Mouse (Mus musculus) urinary bladder, postnatal 25 days (tissue): Measurements from ENCODE around the gene Ccdc28b.
A peak's percentile ranks its signal among the peaks of the same experiment; 100 is the strongest.

Experiments
- DNase-seq: peaks from one replicate; pipeline ENCODE4 v3.0.0; 2022; ENCODE audit warnings: low spot score

Gene Ccdc28b

GRCm38 (mm10) chr4:129584884-129585608, 38.7 kb downstream of the Ccdc28b start:
- DNase-seq, result peak; percentile 83

- no peak for DNase-seq
These were observed 39.4 kb downstream of the Ccdc28b start for GRCm38 (mm10) chr4:129584370-129584769.

DNA sequence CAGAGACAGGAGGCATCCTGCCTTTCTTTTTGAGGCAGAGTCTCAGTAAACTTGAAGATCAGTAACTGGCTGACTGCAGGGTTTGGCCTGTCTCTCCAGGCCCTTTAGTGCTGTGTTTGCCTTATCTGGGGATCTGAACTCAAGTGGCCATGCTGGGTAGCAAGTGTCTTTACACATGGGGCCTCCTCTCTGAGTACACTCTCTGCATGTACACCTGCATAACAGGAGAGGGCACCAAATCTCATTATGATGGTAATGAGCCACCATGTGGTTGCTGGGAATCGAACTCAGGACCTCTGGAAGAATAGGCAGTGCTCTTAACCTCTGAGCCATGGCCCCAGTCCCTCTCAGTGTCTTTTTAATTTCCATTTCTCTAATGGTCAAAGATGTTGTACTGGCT, 41.5 kb downstream of the Ccdc28b start:
- DNase-seq, result no peak

DNA sequence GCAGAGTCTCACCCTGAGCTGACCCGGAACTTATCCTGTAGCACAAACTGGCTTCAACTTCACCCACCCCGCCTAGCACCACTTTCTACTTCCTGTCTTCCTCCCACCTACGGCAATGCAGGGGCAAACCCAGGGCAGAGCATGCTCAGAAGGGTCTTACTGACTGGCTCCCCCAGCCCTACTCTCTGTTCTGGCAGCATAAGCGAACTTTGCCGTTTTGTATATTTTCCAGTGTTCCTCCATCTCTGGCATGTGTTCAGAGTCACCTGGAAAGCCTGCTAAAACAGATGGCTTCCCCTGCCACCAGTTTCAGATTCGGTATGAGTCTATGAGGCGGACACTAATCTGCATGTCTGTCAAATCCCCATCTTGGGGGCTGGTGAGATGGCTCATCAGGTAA, 43.4 kb downstream of the Ccdc28b start:
- no peak for DNase-seq

DNA sequence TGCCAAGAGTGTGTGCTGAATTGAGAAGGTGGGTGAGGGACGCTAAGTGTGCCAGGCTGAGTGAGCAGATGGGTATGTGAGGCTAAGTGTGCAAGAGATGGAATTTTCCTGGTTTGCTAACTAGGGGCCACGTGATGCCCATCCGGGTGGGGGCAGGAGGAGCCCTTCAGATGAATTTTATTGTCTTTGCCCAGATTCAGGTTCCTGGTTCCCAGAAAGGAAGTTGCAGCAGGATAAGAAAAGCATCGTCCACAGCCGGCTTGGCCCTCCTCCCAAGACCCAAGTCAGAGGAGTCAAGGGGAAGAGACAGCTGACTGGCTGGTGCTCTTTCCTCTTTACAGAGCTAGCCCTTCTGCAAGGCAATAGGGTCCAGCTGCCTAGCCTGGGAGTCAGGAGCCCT, 45.3 kb downstream of the Ccdc28b start, which contains the start of gene Fam167b:
Gene Fam167b, minus strand, starts transcription at position 84 of the 400 bp plus-strand sequence.
- DNase-seq, result no peak

DNA sequence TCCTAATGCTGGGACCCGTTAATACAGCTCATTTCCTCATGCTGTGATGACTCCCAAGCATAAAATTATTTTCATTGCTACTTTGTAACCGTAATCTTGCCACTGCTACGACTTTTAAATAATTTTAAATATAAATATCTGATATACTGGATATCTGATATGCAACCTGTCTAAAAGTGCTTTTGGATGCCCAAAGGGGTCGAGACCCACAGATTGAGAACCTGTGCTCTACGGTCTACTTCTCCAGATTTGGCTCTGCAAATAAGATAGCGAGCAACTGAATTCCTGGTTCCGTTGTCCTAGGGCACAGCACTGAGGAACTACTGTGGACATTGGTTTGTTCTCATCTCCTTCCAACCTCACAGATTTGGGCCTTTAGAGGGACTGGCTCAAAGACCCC, 46.1 kb downstream of the Ccdc28b start:
- no peak for DNase-seq

DNA sequence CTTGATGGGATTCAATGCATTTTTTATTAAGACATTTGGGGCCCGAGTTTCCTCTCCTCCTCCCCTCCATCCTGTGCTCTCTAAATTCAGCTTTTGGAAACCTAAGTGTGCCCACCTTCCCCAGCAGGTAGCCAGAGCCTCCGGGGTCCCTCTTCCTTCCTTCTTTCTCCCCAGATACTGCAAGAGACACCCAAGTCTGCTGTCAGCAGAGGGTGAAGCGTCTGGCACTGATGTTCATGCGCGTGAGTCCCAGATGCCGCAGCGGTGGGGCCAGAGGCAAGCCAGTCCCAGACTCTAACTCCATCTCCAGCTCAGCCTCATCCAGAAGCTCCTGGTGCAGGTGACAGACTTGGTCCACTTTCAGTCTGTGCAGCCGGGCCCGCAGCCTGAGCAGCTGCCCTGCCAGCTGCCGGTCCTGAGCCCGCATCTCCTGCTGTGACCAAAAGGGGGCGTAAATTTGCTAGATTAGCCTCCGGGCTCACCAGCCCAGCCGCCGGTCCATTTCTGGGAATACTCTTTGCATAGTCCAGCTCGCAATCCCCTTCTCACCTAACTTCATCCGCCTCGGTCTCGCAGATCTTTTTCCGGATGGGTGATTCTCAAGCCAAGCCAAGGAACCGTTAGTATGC, 46.8 kb downstream of the Ccdc28b start:
- DNase-seq, result peak; percentile 48

DNA sequence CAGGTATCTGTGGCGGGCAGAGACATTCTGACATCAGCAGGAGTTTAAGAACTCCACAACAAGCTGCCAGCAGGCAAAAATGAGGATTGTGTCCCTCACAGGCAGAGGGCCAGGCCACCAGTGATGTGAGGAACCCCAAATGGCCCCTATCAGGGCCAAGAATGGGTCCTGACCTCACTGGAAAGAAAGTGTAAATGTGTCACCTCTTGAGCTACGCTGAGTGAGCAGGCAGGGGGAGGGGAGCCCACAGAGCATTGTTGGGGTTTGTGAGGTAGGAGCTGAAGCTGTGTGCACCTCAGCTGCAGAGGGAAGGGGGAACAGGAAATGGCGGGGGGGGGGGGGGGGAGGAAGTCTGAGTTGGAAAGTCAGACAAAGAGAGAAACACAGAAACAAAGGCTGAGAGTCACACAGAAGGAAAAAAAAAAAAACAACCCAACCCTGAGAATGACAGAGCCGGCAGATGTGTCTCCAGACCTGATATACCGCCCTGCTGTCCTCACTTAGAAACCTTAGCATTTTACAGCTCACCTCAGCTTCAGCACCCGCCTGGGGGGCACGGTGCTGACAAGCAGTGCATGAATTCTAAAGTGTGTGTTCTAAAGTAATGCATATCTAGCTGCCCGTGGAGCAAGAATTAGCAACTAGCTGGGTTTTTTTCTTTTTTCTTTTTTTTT, 48.4 kb downstream of the Ccdc28b start:
- no peak for DNase-seq

DNA sequence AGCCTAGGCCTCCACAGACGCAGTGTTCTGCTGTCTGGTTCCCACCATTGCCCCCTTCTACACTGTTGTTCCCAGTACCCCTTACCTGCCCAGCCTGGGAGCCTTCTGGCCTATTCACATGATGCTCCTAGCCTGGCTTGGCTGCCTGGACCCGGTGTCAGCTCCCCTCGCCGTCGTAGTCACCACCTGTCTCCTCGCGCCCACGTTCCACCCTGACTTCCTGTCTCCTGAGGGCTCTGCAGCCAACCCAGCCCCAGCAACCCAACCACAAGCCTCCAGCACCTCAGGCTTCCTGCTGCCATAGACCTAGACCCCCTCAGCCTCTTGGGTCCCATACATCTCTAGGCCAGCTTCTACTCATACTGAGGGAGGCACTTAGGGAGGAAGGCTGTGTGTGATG, 50.3 kb downstream of the Ccdc28b start, which contains the start of gene Lck:
Gene Lck, minus strand, starts transcription at position 212 of the 400 bp plus-strand sequence.
- DNase-seq, result no peak

- DNase-seq, result no peak
These were observed 50.7 kb downstream of the Ccdc28b start for GRCm38 (mm10) chr4:129573093-129573370.

GRCm38 (mm10) chr4:129572236-129573092, 51.3 kb downstream of the Ccdc28b start:
- DNase-seq, result no peak

DNA sequence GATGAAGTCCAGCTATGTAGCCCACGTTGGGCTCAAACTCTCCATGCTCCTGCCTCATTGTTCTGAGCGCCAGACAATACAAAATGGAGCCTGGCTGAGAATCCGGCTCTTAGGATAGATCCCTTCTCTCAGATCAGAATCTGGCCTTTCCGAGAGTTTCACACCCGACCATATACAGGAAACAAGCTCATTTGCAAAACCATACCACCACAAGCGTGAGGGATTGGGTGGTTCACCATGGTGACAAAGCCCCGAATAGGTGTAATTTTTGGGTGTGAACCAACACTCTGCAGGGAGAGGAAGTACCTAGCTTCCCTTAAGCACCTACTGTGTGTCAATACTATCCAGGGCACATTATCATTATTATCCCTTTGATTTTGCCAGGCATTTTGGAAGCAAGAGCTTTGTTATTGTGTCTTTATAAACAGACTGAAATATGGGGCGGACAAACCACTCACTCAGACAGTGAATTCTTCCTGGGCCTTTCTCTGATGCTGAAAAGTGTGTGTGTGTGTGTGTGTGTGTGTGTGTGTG, 52.1 kb downstream of the Ccdc28b start:
- no peak for DNase-seq

GRCm38 (mm10) chr4:129570028-129570427, 53.7 kb downstream of the Ccdc28b start:
- DNase-seq, result no peak
